Mouse (Mus musculus) liver, embryonic 14 days (tissue): ENCODE measurements around the gene Il17re. TPM values are rescaled to one million over a fixed set of nuclear protein-coding genes. Genes with fewer than 3 reads are reported as not detected.

Experiments used
- polyA plus RNA-seq: library from polyadenylated mRNA; depleted of rRNA; stranded (reverse); fragments of >200 nt; gene quantifications from 2 replicates; pipeline ENCODE4 v1.2.3, GENCODE M21; 2012; rRNA removed

The Il17re gene
- 0.08 and 0.14 TPM in 2 replicates for polyA plus RNA-seq

DNA sequence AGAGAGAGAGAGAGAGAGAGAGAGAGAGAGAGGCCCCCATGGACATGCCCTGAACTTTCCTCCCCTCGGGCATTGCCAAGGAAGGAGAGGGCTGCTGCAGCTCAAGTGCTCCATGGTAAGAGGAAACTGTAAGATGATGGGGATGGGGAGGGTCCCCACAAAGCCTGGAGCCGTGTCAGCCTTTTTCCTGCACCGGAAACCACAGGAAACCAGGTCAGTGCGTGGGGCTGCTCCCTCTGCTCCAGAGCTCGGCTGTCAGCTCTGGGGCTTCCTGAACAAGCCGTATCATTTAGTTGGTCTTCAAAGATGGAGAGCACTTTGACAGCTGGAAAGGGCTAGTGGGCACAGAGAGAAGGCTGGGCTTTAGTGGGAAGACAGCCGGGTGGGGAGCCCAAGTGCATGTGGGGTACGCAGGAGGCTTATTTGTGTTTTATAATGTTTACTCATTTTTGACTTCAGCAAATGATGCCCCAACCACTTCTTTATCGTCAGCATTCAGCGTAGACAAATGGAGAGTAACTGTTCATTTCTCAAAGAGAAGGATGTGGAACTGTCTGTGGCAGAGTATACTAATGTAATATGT is at the start of gene Il17re:
Gene Il17re, plus strand, starts transcription at position 533 of the 583 bp plus-strand sequence.

DNA sequence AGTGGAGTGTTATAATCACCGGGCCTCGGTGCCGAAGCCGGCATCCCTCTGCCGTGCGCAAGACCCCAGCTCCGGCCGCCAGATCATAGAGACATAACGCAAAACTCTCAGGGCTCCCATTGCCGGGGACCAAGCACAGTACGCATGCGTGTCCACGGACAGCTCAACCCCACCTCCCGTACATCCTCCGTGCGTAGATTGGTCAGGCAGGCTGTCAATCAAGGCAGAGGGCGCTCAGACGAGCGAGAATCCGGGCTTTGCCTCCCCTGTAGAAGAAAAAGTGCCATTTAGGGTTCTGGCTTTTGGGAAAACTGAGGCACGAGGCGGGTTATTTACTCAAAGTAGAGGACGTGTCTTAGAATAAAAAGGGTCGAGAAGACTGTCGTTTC is 39.1 kb upstream of the Il17re start, which contains the start of gene Rpusd3:
Gene Rpusd3, minus strand, starts transcription at position 142 of the 389 bp plus-strand sequence.

DNA sequence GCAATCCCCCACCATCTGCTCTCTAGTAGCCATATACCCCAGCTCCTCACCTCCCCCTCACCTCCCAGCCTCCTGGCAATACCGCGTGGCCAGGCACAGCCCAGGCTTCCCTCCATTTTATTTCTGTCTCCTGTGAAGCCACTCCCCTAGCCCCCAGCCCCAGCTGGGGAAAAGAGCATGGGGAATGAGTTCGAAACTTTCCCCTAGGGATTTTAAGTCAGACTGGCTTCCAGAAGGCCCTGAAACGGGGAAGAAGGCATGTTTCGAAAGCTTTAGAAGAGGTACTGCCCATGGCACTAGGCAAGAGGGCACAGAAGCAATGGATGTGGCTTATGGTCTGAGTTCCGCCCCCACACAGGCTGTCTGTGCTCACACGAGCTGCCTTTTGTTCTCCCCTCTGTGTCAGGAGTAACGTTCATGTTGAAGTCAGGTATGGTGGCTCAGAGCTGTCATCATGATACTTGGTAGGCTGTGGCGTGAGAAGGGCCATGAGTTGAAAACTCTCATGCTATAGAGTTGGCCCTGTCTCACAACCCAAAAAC is 22.5 kb upstream of the Il17re start, which contains the start of gene Cidec:
Gene Cidec, minus strand, starts transcription at position 97 of the 542 bp plus-strand sequence.

DNA sequence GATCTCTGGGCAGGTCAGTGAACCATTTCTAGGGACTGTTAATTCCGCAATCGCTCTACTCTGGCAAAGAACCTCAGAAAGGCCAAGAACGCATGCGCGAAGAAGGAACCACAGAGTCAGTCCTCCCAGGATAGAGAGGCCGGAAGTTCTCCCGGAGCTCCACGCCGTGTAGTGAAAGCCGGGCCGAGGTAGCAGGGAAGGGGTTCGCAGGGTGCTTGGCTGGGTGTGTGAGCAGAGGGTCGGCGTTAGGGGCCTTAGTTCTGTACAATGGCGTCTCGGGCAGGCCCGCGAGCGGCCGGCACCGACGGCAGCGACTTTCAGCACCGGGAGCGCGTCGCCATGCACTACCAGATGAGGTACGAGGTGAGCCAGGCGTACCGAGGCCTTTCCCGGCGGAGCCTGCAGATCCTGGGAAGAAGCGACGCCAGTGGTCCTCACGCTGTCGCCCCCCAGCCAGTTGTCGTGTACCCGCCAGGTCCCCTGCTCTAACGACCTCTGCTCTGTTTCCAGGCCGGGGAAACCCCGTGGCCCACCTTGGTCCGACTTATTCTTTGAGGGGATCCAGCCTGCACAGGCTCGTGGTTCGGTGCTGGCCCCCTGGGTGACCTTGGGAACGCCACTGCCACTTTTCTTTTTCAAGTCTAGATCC is 15.7 kb upstream of the Il17re start, which contains the start of gene Jagn1:
Gene Jagn1, plus strand, starts transcription at position 128 of the 649 bp plus-strand sequence.

DNA sequence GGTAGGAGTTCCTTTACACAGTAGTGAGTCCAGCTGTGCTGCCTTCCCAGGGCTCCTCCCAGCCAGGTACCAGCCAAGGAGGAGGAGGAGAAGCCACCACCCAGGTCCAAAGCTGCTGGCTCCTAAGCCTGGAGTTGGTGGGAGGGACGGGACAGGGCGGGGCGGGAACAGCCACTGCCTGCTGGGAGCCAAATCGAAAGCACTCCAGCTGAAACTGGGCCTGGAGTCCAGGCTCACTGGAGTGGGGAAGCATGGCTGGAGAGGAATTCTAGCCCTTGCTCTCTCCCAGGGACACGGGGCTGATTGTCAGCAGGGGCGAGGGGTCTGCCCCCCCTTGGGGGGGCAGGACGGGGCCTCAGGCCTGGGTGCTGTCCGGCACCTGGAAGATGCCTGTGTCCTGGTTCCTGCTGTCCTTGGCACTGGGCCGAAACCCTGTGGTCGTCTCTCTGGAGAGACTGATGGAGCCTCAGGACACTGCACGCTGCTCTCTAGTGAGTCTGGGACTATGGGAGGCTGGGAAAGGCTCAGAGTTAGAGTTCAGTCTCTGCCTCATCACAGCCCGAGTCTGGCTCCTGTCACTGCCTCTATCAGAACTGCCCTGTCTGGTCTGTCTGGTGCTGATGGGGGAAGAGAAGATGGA is 13.1 kb downstream of the Il17re start, which contains the start of gene Il17rc:
Gene Il17rc, plus strand, starts transcription at position 131 of the 640 bp plus-strand sequence.

DNA sequence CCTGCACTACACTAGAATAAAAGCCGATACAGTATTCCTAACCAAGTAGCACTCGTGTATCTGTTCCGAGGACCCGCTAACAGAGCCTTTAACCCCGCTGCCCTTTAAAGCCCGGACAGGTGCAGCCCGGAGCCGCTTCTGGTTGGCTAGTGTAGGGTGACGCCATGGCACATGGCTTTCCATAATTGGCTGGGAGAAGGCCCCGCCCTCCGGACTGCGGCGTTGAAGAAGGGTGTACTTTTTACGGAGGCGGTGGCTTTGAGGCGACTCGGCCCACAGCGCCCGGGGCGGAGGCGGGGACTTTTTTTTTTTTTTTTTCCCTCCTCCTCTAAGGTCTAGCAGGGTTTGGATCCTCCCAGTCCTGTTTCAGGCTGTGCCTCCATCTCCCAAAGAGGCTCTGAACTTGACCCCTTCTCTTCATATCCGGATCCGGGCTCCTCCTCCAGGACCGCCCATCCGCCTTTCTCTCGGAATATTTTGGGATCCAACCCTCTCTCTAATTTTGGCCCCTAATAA is 24.9 kb downstream of the Il17re start, which contains the start of gene Creld1:
Gene Creld1, plus strand, starts transcription at position 198 of the 516 bp plus-strand sequence.

DNA sequence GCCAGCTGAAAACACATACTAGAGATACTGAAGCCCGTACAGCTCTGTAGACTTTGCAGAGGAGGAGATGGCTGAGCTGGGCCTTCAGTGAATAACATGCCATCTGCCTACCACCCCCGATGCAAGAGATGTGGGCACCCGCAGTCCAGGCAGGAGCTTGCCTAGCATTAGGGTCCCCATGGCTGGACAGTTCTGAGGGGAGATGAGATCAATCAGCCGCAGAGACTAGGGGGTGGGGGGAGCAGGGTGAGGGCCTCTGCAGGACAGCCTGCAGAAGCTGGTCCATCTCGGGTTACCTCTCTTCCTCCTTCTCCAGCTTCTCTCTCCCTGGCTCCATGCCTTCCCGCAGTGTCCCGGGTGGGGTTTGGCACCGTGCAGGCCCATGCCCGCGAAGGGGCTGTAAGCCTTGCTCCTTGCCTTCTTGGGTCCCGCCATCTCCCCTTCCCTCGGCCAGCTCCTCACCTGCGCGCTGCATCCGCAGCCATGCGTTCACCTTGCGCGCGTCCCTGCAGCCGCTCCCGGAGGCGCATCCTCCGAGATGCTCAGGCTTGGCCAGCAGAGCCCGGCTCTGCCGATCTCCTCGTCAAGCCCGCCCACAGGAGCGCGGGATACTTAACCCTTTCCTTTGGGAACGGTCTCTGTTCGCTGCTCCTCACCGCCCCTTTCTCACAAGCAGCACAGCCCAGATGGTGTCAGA is 43.3 kb downstream of the Il17re start, which contains the start of gene Prrt3:
Gene Prrt3, minus strand, starts transcription at position 544 of the 697 bp plus-strand sequence.

Other genes with a start within 250 kb of the Il17re start
- 10.2 and 11.7 TPM in 2 replicates for gene Mtmr14, start 220.6 kb upstream of the Il17re start, polyA plus RNA-seq
- gene Cpne9, start 176.2 kb upstream of the Il17re start, polyA plus RNA-seq: 0.01 and 0.02 TPM in 2 replicates
- gene Brpf1, start 151.3 kb upstream of the Il17re start, polyA plus RNA-seq: 10.3 and 12.5 TPM in 2 replicates
- gene Ogg1, start 131.5 kb upstream of the Il17re start, polyA plus RNA-seq: 7.3 and 8.2 TPM in 2 replicates
- 8.9 and 9.5 TPM in 2 replicates for gene Camk1, start 114.5 kb upstream of the Il17re start, polyA plus RNA-seq
- gene Tada3, start 80.6 kb upstream of the Il17re start, polyA plus RNA-seq: 14.0 and 15.7 TPM in 2 replicates
- gene Arpc4, start 80.4 kb upstream of the Il17re start, polyA plus RNA-seq: 39.9 and 50.0 TPM in 2 replicates
- gene Ttll3, start 69.2 kb upstream of the Il17re start, polyA plus RNA-seq: 1.7 and 2.2 TPM in 2 replicates
- 10.2 and 11.6 TPM in 2 replicates for gene Rpusd3, start 39.1 kb upstream of the Il17re start, polyA plus RNA-seq
- 0.02 TPM in 1 of 2 replicates, not detected in the other for gene Cidec, start 22.7 kb upstream of the Il17re start, polyA plus RNA-seq
- gene Jagn1, start 15.9 kb upstream of the Il17re start, polyA plus RNA-seq: 21.3 and 24.6 TPM in 2 replicates
- gene Il17rc, start 12.9 kb downstream of the Il17re start, polyA plus RNA-seq: 3.1 and 3.4 TPM in 2 replicates
- gene Creld1, start 24.8 kb downstream of the Il17re start, polyA plus RNA-seq: 2.8 and 3.3 TPM in 2 replicates
- gene Prrt3, start 43.4 kb downstream of the Il17re start, polyA plus RNA-seq: 0.01 TPM in 1 of 2 replicates, not detected in the other
- 19.8 and 23.1 TPM in 2 replicates for gene Emc3, start 73.2 kb downstream of the Il17re start, polyA plus RNA-seq
- 7.8 and 9.5 TPM in 2 replicates for gene Fancd2, start 73.2 kb downstream of the Il17re start, polyA plus RNA-seq
- gene Fancd2os, start 142.2 kb downstream of the Il17re start, polyA plus RNA-seq: not detected in 2 replicates
- gene Brk1, start 146.3 kb downstream of the Il17re start, polyA plus RNA-seq: 67.4 and 76.9 TPM in 2 replicates
- 3.8 and 4.0 TPM in 2 replicates for gene Vhl, start 165.5 kb downstream of the Il17re start, polyA plus RNA-seq
- 21.7 and 29.0 TPM in 2 replicates for gene Irak2, start 180.0 kb downstream of the Il17re start, polyA plus RNA-seq
- gene Tatdn2, start 238.6 kb downstream of the Il17re start, polyA plus RNA-seq: 14.0 and 17.2 TPM in 2 replicates